Mouse (Mus musculus) embryonic facial prominence, embryonic 14.5 days (tissue): ENCODE results near the gene Fas. TPM values are rescaled to one million over a fixed set of nuclear protein-coding genes. Genes with fewer than 3 reads are reported as not detected.

Source experiments
- ATAC-seq: fragments of 200-750 bp; cut with Nextera tagmentation; 2 replicates; pipeline ENCODE4 v1.8.0; 2017; ENCODE audit warnings: low read depth, moderate number of reproducible peaks, moderate TSS enrichment
- DNase-seq: peaks from one replicate; pipeline ENCODE4 v3.0.0-alpha.2; 2015; ENCODE audit warnings: low spot score
- H3K27ac ChIP-seq: fragments of 300-500 bp; sonication (generic); replicated peaks from 2 replicates; pipeline ENCODE4 v1.5.1; 2014; ENCODE audit warnings: low read depth, mild to moderate bottlenecking, low read length, moderate library complexity
- H3K27me3 ChIP-seq: fragments of 300-500 bp; sonication (generic); replicated peaks from 2 replicates; pipeline ENCODE4 v1.6.1; 2014; ENCODE audit warnings: low read length; ENCODE audit not compliant: control insufficient read depth, insufficient read depth
- H3K36me3 ChIP-seq: fragments of 300-500 bp; sonication (generic); 2 replicates; pipeline ENCODE4 v1.6.1; 2014; ENCODE audit warnings: low read length, mixed read lengths; ENCODE audit not compliant: control insufficient read depth, insufficient read depth
- H3K4me1 ChIP-seq: fragments of 300-500 bp; sonication (generic); 2 replicates; pipeline ENCODE4 v1.6.1; 2014; ENCODE audit warnings: antibody characterized with exemption, low read length; ENCODE audit not compliant: control insufficient read depth, insufficient read depth
- H3K4me2 ChIP-seq: fragments of 300-500 bp; sonication (generic); 2 replicates; pipeline ENCODE4 v1.6.1; 2014; ENCODE audit warnings: low read depth, mild to moderate bottlenecking, low read length, moderate library complexity, mixed read lengths
- H3K4me3 ChIP-seq: fragments of 300-500 bp; sonication (generic); 2 replicates; pipeline ENCODE4 v1.5.1; 2014; ENCODE audit warnings: low read depth, mild to moderate bottlenecking, low read length
- H3K9ac ChIP-seq: fragments of 300-500 bp; sonication (generic); 2 replicates; pipeline ENCODE4 v1.6.1; 2014; ENCODE audit warnings: low read depth, mild to moderate bottlenecking, low read length, moderate library complexity, mixed read lengths
- H3K9me3 ChIP-seq: fragments of 300-500 bp; sonication (generic); 2 replicates; pipeline ENCODE4 v1.6.1; 2016; ENCODE audit warnings: low read length; ENCODE audit not compliant: control insufficient read depth
- WGBS: fragments of 180-500 bp; shearing (Covaris S2); extraction: QIAGEN DNeasy Blood & Tissue Kit; methylation state at CpG from one replicate; pipeline ENCODE4 v1.1.7; 2014; 5-methylcytosine and 5-hydroxymethylcytosine counted together
- polyA plus RNA-seq: library from polyadenylated mRNA; unstranded; fragments of >200 nt; fragmentation: Nextera tagmentation; extraction: Ambion mirVana; gene quantifications from 2 replicates; pipeline ENCODE4 v1.2.1, GENCODE M21; 2014

Fas gene
- polyA plus RNA-seq, 1 experiment from 2014 or later, result 5.6 TPM

GRCm38 (mm10) chr19:34270824-34271464 lies 19.5 kb upstream of the Fas start:
- Histone ChIP-seq H3K4me1 (no peaks in the 10 kb centered on the region), H3K4me2 (no peak overlapping the region), H3K36me3 (no peaks in the 10 kb centered on the region), H3K4me3 (no peak overlapping the region), H3K9me3 (no peaks in the 10 kb centered on the region), H3K9ac (no peak overlapping the region), H3K27ac (no peak overlapping the region), H3K27me3 (no peaks in the 10 kb centered on the region)
- 96% methylated on average over 13 of the region's 13 CpGs for WGBS
- ATAC-seq, result no peak
- DNase-seq, result no peak

- no peaks in the 10 kb centered on the region for H3K27me3 ChIP-seq
- 92% methylated on average over 1 of the region's 1 CpGs for WGBS
- ATAC-seq, result no peak
- no peaks in the 10 kb centered on the region for H3K9me3 ChIP-seq
- H3K9ac ChIP-seq, result no peak overlapping the region
- H3K27ac ChIP-seq, result no peak overlapping the region
- H3K36me3 ChIP-seq, result no peaks in the 10 kb centered on the region
- no peak overlapping the region for H3K4me3 ChIP-seq
- no peaks in the 10 kb centered on the region for H3K4me1 ChIP-seq
- no peak overlapping the region for H3K4me2 ChIP-seq
- no peak for DNase-seq
Observed at GRCm38 (mm10) chr19:34273073-34273472, 17.4 kb upstream of the Fas start.

- Histone ChIP-seq H3K4me2 (no peak overlapping the region), H3K9me3 (no peaks in the 10 kb centered on the region), H3K9ac (no peak overlapping the region), H3K27me3 (no peaks in the 10 kb centered on the region), H3K27ac (no peak overlapping the region), H3K36me3 (no peaks in the 10 kb centered on the region), H3K4me3 (no peak overlapping the region), H3K4me1 (no peaks in the 10 kb centered on the region)
- 69% methylated on average over 3 of the region's 3 CpGs for WGBS
- ATAC-seq (no peak), DNase-seq (no peak)
Observed at GRCm38 (mm10) chr19:34278078-34278477, 12.4 kb upstream of the Fas start.

- H3K27me3 ChIP-seq, result no peaks in the 10 kb centered on the region
- H3K9ac ChIP-seq, result no peak overlapping the region
- H3K4me1 ChIP-seq, result no peaks in the 10 kb centered on the region
- 68% methylated on average over 6 of the region's 6 CpGs for WGBS
- no peak for ATAC-seq
- no peak overlapping the region for H3K27ac ChIP-seq
- no peak overlapping the region for H3K4me2 ChIP-seq
- DNase-seq, result no peak
- H3K36me3 ChIP-seq, result no peaks in the 10 kb centered on the region
- no peak overlapping the region for H3K4me3 ChIP-seq
- no peaks in the 10 kb centered on the region for H3K9me3 ChIP-seq
Observed at GRCm38 (mm10) chr19:34283614-34284013, 6.9 kb upstream of the Fas start.

GRCm38 (mm10) chr19:34284383-34284782 lies 6.1 kb upstream of the Fas start:
- Histone ChIP-seq H3K9me3 (no peaks in the 10 kb centered on the region), H3K27me3 (no peaks in the 10 kb centered on the region), H3K4me2 (no peak overlapping the region), H3K9ac (no peak overlapping the region), H3K4me3 (no peak overlapping the region), H3K4me1 (no peaks in the 10 kb centered on the region), H3K27ac (no peak overlapping the region), H3K36me3 (no peaks in the 10 kb centered on the region)
- no peak for DNase-seq
- WGBS, result 62% methylated on average over 10 of the region's 10 CpGs
- ATAC-seq, result no peak

GRCm38 (mm10) chr19:34284826-34285225 lies 5.6 kb upstream of the Fas start:
- H3K9ac ChIP-seq, result no peak overlapping the region
- H3K4me2 ChIP-seq, result no peak overlapping the region
- no peak overlapping the region for H3K27ac ChIP-seq
- H3K36me3 ChIP-seq, result no peaks in the 10 kb centered on the region
- H3K9me3 ChIP-seq, result no peaks in the 10 kb centered on the region
- no peaks in the 10 kb centered on the region; the same call in 1 of the 2 replicates for H3K4me1 ChIP-seq
- ATAC-seq (no peak), DNase-seq (no peak)
- no peaks in the 10 kb centered on the region for H3K27me3 ChIP-seq
- WGBS, result 53% methylated on average over 2 of the region's 2 CpGs
- no peak overlapping the region for H3K4me3 ChIP-seq

GRCm38 (mm10) chr19:34287221-34287620 lies 3.2 kb upstream of the Fas start:
- DNase-seq, result no peak
- Histone ChIP-seq H3K4me1 (peaks cover 10% of the 10 kb centered on the region), H3K9ac (no peak overlapping the region), H3K27me3 (no peaks in the 10 kb centered on the region), H3K27ac (no peak overlapping the region), H3K9me3 (no peaks in the 10 kb centered on the region), H3K36me3 (no peaks in the 10 kb centered on the region), H3K4me3 (no peak overlapping the region), H3K4me2 (no peak overlapping the region)
- no peak for ATAC-seq

GRCm38 (mm10) chr19:34287656-34288415 lies 2.6 kb upstream of the Fas start:
- Histone ChIP-seq H3K27ac (no peak overlapping the region), H3K9me3 (no peaks in the 10 kb centered on the region), H3K27me3 (no peaks in the 10 kb centered on the region), H3K4me1 (peaks cover 10% of the 10 kb centered on the region), H3K36me3 (no peaks in the 10 kb centered on the region), H3K4me2 (no peak overlapping the region), H3K4me3 (no peak overlapping the region), H3K9ac (no peak overlapping the region)
- DNase-seq, result no peak
- WGBS, result 70% methylated on average over 13 of the region's 13 CpGs
- ATAC-seq, result no peak

GRCm38 (mm10) chr19:34288696-34289095 lies 1.8 kb upstream of the Fas start:
- H3K4me1 ChIP-seq, result peaks cover 10% of the 10 kb centered on the region
- WGBS, result 92% methylated on average over 1 of the region's 1 CpGs
- no peak overlapping the region for H3K4me2 ChIP-seq
- no peaks in the 10 kb centered on the region for H3K36me3 ChIP-seq
- DNase-seq (no peak), ATAC-seq (no peak)
- H3K4me3 ChIP-seq, result no peak overlapping the region
- H3K27ac ChIP-seq, result no peak overlapping the region
- H3K27me3 ChIP-seq, result no peaks in the 10 kb centered on the region
- no peaks in the 10 kb centered on the region for H3K9me3 ChIP-seq
- no peak overlapping the region for H3K9ac ChIP-seq
